Mouse (Mus musculus) kidney, adult 9 months (tissue): ENCODE data around the gene Chrna4.

Experiments
- DNase-seq: peaks from one replicate; pipeline ENCODE4 v3.0.0; 2022

Chrna4 gene

DNA sequence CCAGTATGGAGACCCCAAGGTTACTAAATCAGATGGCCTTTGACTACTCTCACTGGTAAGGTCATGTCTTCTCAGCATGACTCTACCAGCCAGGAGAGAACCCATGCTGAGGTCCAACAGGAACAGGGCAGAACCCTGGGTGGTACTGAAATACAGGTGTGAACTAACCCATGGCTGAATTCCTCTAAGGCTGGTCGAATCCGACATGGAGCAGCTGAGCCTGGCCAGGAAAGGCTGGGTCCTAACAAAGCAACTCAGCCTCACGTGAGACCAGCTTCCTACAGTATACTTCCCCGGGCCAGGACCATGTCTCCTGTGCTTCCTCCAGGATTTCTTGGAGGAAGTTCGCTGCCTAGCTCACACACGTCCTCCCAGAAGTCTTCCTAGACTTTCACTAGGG, 6.8 kb downstream of the Chrna4 start:
- DNase-seq, result no peak

GRCm38 (mm10) chr2:181035186-181035585, 8.2 kb downstream of the Chrna4 start:
- DNase-seq, result no peak

DNA sequence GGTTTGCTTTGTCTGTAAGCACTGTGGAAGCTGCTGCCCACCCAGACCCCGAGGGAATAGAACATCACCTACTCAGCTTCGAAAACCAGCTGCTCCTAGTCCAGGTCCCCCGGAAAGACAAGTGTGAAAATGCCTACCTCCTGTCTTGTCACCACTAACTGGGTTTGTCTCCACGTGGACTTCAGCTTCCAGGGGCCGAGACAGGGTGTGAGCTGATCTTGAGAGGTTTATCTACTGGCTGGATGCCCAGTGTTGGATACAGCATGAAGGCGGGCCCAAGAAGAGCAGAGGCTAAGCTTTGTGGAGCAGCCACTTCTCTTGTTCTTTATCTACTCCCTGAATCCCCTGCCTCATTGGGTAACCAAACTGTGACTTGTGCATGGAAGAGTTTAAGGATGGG, 10.0 kb downstream of the Chrna4 start:
- DNase-seq, result no peak

GRCm38 (mm10) chr2:181032407-181032806, 10.9 kb downstream of the Chrna4 start:
- DNase-seq, result no peak

GRCm38 (mm10) chr2:181031406-181031934, 11.9 kb downstream of the Chrna4 start:
- no peak for DNase-seq

- no peak for DNase-seq
Observed at GRCm38 (mm10) chr2:181008339-181008738, 35.0 kb downstream of the Chrna4 start.

DNA sequence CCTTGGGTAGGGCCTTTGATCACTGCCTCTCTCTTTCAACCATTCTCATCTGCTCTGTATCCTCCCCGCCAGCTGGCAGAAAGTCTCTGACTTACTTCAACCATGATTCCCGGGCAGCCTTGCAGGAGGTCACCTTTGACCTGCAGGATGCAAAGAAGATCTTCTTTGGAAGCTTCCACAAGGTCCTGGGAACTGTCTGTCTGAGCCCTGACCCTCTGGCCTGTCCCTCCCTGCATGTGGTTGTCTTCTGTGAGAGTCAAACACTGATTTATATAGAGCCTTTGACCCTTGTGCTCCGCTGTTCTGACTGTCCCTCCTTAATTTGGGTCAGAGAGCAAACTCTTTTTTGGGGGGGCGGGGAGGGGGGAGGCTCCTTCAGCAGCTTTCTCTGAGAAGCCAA, 36.3 kb downstream of the Chrna4 start:
- DNase-seq, result peak; percentile 21

DNA sequence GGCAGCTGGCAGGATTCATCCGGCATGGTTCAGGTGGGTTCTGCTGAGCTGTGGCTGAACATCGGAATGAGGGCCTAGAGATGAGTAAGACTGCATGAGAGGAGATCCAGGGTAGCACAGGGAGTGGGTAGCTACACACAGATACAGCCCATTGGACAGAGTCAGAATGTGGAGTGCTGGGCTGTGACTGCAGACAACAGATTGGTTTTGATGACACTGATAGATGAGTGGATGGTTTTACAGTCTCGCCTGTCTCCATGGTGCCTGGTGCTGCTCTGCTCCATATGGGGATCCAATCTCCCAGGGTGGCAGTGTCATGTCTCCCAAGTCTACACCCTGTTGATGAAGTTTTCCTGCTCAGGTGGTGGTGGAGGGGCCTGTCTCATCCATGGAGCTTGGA, 46.4 kb downstream of the Chrna4 start:
- no peak for DNase-seq

- DNase-seq, result peak; percentile 49
Observed at GRCm38 (mm10) chr2:180996436-180996835, 46.9 kb downstream of the Chrna4 start.

- no peak for DNase-seq
Observed at GRCm38 (mm10) chr2:180995457-180995856, 47.9 kb downstream of the Chrna4 start.

DNA sequence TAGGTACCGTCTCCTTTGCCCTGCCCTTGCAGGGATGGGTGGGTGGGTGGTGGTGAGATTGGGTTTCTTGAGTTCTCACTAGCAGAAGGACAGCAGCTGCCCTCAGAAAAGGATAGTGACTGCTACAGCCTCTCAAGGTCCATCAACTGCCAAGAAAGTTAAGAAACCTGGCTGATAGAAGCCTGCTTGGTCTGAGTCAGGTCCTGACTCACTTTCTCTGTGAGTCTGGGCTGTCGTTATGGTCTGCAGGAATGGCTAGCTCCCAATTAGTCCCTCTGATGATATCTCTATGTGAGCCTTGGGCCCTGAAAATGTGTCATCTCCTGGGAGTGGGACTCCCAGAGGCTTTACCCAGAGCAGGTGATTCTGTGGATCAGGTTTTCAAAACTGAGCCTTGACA, 49.0 kb downstream of the Chrna4 start:
- no peak for DNase-seq

DNA sequence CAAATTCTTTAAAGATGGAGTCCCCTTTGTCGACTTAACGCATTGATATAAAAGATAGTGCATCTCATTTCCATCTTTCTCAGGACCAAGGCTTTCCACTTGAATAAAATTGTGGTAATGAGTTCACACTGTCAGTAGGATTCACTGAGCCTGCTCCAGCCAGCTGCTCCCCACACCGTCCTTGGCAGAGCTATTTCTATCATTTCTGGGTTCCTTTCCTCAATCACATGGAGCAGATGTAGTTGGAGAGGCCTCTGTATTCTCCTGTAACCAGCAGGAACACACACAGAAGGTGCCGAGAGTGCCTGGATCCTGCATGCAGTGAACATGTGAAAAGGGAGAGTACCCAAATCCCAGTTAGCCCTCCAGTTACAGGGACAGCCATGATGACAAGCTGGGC, 53.0 kb downstream of the Chrna4 start:
- no peak for DNase-seq

- DNase-seq, result no peak
Observed at GRCm38 (mm10) chr2:180988948-180989347, 54.4 kb downstream of the Chrna4 start.

GRCm38 (mm10) chr2:180988347-180988913, 54.9 kb downstream of the Chrna4 start:
- no peak for DNase-seq

DNA sequence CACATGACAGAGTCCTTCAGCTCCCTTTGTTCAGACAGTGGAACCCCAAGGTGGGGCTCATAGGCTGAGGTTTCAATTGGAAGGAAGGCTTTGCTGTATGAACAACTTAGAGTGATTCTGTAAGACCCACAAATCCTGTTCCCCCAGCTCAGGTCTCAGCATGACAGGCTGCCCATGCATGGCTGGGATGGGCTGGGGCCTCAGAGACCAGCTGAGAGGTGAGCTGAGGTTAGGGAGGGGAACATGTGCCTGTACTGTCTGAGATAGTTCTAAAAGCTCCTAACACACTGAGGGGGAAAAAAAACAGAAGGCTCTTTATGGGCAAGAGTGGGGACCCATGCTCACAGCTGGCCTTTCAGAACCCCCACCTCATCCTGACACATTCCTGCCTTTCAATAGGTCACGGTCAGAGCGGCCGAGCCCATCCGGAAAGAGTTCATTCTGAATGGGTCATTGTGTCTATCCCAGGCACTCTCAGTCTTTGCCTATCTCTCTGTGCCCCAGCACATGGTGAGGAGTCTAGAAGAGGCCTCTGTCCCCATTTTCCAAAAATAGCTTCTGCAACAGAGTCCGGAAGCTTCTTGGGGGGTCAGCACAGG, 55.8 kb downstream of the Chrna4 start:
- DNase-seq, result no peak

GRCm38 (mm10) chr2:180987001-180987400, 56.3 kb downstream of the Chrna4 start:
- no peak for DNase-seq

DNA sequence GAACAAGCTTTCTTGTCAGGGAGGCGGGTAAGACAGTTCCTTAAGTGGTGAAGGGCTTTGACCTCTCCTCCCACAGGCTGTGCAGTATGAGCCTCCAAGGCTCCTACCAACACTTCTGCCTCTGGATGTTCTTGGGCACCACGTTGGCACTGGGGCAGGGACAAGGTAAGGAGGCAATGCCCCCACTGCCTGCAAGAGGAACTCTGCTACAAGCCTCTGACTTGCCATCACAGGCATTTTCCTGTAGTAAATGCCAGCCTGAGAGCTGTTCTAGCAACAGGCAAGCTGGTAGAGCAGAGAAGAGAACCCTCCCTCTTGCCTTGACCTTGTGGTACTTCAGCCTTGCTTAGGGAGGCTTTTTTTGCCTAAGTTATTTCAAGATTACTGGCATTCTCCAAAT, 56.9 kb downstream of the Chrna4 start, which contains the start of gene Col20a1:
TSS of gene Col20a1 (plus strand) at position 87 of the 400 bp plus-strand sequence.
- no peak for DNase-seq

DNA sequence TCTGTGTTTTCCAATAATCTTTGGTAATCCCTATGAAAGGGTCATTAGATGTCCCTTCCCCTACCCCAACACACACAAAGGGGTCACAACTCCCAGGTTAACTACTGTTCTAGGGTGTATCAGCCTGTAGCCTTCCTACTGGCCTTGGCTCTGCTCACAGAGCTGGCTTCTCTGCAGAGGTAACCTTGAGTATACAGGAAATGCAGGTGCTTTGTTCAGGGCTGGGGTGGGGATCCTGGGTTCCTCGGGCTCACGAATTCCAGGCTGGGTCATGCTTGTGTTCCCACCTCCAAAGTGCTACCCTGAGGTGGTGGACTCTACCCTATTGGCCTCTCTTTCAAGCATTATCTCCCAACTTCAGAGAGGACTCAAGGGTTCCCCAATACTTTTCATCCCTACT, 57.7 kb downstream of the Chrna4 start:
- no peak for DNase-seq

DNA sequence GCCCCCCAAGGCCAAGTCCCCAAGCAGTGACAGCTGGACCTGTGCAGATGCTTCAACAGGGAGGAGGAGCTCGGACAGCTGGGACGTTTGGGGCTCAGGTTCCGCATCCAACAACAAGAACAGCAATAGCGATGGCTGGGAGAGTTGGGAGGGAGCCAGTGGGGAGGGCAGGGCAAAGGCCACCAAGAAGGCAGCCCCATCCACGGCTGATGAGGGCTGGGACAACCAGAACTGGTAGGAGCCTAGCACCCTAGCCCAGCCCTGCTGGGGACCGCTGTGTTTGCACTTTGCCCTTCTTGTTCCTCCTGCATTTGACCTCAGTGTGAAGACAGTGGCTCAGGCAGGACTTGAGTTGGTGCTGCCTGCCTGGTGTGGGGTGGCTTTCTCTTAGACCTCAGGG, 62.2 kb downstream of the Chrna4 start:
- DNase-seq, result peak; percentile 77
